Mouse (Mus musculus) yolk sac, embryonic 10.5 days (tissue): ENCODE measurements around the gene Klrb1c.
"Not testable (repeated sequence)": the region's sequence is repeated elsewhere in the genome, so short reads cannot be mapped to it uniquely, and the experiment has no call there.

Source experiments
- DNase-seq: peaks from one replicate; pipeline ENCODE4 v3.0.0-alpha.2; 2017; ENCODE audit warnings: low spot score

Klrb1c gene

DNA sequence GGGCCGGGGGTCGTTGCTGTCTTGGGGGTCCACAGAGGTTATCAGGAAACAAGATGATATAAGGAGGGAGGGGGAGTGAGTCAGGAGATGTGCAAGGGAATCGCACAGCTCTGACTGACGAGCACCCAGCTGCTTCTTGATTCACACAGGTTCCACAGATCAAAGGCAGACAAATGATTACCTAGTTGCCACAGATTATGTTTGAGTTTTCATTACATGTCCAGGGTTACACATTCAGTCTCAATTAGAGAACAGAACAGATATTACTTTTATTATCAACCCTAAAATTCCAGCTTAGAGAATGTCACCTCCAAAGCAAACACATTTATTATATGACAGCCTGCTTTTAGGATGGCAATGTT lies 33.6 kb downstream of the Klrb1c start:
- not testable (repeated sequence) for DNase-seq

DNA sequence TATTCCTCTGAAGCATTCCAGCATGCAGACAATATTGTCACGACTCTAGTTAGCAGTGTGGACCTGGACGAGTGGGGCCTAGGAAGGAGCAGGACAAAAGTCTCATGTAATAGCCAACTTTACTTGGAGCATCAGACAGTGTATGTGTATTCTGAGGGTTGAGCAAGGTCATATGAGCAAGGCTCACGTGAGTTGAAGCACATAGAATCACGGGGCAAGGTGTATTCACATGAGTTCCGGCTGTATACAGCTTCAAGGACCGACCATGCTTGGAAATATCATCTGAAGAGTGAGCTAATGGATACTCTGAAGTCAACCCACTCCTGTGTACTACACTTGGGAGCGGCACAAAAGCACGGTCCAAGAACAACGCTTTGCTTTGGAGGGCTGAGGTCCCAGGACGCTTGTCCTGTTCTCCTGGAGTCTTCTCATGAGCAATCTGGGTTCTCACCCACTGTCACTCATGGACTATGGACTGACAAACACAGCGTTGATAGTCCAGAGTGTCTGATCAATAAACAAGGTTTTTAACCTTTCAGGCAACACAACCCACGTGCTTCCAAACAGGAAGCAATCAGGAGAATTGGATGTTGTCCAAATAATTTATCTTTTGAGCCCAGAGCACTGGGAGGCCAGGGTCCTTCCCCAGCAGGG lies 34.1 kb downstream of the Klrb1c start:
- DNase-seq: peak; percentile 82

DNA sequence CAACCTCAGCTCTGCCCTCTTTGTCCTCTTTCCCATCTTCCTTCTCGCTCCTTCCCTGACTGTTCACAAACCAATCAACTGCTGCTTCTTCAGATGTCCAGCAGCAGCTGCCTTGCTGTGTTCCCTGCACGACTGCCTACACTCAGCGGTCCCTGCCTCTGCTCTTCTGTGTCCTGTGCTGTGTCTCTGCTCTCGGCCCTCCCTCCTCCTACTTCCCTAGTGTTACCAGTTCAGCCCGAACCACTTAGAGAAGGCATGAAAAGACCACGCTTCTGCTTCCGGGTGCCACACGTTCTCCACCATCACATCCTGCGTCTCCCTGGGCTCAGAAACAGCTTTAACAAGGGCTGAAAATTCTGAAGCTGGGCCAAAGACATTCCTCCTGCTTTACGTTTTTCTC lies 34.8 kb downstream of the Klrb1c start:
- DNase-seq: peak; percentile 12

DNA sequence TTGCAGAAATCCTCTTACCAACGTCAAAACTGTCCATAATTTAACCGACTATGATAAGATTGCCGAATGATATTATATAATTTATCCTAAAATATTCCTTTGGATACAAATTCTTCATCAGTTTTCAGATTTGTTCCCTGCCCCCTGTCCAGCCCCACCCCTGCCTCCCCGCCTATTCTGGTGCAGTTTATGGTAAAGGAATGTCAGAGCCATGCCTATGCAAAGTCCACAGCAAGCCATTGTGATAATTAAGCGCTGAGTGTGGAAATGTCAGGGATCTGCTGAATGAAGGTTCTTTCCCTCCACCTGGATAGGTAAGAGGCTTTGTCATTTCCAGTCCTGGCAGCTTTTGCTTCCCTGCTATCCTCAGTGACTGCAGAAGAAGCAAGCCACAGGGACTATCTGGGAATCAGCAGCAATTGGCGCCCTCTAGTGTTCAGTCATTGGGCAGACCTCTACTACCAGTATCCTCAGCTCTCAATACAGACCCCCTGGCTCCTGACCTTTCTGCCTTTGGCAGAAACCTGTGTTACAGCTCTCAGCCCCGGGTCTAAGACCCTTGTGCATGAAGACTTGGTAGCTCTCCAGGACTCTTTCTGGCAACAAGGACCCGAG lies 35.3 kb downstream of the Klrb1c start:
- DNase-seq: peak; percentile 85

DNA sequence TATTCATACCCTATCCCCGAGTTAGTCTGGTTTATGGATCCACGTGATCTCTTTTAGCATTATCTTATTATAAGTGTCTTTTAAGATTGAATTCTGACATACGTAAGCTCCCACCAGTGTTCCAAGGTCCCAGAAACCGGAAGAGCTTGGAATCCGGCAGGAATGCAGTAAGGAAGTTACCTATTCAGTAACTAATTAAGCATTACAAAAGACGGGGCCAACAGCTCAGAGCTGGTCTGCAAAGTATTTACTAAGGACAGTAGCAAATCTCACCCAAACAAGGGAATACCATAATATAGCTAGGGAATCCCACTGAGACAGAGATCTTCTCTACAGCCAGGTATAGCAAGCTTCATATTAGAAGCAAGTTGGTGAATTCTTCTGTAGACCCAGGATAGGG lies 42.0 kb downstream of the Klrb1c start:
- DNase-seq: not testable (repeated sequence)

DNA sequence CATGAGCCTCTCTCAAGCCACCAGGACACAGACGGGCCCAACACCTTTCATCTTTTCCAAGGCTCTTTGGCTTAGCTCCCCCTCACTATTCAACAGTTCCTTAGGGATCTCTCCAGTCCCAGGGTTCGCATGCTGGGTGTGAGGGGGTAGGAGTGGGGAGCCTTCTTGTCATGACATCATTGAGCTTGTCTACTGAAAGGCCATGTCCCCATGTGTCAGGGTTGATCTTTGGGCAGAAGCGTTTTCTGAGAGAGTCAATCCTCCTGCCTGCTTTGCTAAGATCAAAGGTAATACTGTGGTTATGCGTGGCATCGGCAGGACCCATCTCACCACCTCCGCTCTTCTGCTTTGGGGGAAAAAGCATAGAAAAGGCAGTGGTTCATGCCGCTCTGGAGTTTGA lies 51.6 kb downstream of the Klrb1c start:
- no peak for DNase-seq

DNA sequence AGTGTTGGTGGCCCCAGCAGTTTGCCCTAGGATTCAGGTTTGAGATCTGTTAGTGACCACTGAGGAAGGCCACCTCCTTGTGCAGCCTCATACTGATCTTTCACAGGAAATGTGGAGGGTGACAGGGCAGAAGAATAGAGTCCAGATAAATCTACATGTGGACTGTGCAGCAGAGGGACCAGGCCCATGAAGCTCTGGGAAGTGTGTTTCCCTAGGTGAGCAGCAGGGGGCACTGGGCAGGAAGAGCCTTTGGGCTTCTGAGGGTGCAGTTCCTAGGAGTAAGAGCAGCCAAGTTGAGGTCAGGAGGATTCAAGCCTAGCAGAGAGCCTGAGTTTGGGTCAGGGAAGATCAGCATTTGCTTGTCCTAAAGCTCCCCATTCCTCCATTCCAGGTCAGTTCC lies 52.9 kb downstream of the Klrb1c start:
- no peak for DNase-seq

DNA sequence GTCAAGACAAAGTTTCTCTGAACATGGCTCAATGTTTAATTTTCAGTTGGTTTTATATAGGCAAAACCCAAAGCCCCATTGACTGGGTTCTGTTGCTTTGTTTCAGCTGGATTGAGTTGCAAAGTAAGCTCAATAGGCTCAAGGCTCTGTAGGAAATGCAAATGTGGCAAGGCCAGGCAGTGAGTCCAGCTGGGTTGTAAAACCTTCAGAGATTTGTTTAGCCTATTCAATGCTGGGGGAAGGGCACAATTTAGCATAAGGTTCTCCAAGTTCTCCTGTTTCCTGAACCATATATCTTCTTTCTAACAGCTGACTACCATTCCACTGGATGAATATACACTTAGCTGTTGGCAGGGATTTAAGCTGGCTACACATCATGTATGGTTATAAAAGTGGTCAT lies 54.1 kb downstream of the Klrb1c start:
- no peak for DNase-seq

- no peak for DNase-seq
Measured at GRCm38 (mm10) chr6:128733908-128734679, 54.9 kb downstream of the Klrb1c start.

DNA sequence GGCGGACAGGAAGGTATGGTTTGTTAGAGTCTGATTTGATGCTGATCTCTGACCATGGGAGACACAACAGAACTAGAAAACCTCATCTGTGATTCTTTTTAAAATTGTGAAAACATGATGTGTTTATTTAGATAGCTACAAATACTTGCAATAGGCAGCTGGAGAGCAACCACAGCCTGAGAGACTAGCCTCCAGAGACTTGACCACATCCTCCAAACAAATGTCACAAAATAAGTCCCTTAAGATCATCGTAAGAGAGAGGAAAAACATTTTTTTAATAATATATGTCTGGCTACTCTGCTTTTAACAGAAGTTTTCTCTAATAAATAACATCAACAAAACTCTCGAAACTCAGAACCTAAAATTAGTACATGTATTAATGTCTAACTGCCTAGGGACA lies 57.0 kb downstream of the Klrb1c start:
- no peak for DNase-seq
